Mouse (Mus musculus) cerebellum, postnatal 25 days (tissue): Measurements from ENCODE around the gene Dcun1d1.

Experiments
- DNase-seq, 2 experiments: peaks; one replicate each; pipeline ENCODE4 v3.0.0; 2021; ENCODE audit warnings: mixed read lengths in 2 of 2

Dcun1d1 gene

GRCm38 (mm10) chr3:35929831-35930230, 7.4 kb downstream of the Dcun1d1 start:
- DNase-seq = no peak

GRCm38 (mm10) chr3:35929406-35929805, 7.8 kb downstream of the Dcun1d1 start:
- DNase-seq = no peak

- no peak for DNase-seq
These were observed 11.4 kb downstream of the Dcun1d1 start for GRCm38 (mm10) chr3:35925852-35926251.

- no peak for DNase-seq
These were observed 13.2 kb downstream of the Dcun1d1 start for GRCm38 (mm10) chr3:35924007-35924406.

GRCm38 (mm10) chr3:35923495-35923894, 13.8 kb downstream of the Dcun1d1 start:
- peak; percentile 31 to 38 for DNase-seq

GRCm38 (mm10) chr3:35922522-35922921, 14.7 kb downstream of the Dcun1d1 start:
- no peak for DNase-seq

- DNase-seq = no peak
These were observed 19.0 kb downstream of the Dcun1d1 start for GRCm38 (mm10) chr3:35918229-35918628.

GRCm38 (mm10) chr3:35908982-35909680, 28.1 kb downstream of the Dcun1d1 start:
- no peak for DNase-seq

GRCm38 (mm10) chr3:35900555-35901204, 36.6 kb downstream of the Dcun1d1 start:
- DNase-seq = no peak

GRCm38 (mm10) chr3:35899109-35899508, 38.1 kb downstream of the Dcun1d1 start:
- no peak for DNase-seq

GRCm38 (mm10) chr3:35897900-35898299, 39.3 kb downstream of the Dcun1d1 start:
- DNase-seq = no peak

- DNase-seq = no peak
These were observed 44.1 kb downstream of the Dcun1d1 start for GRCm38 (mm10) chr3:35893156-35893555.

GRCm38 (mm10) chr3:35891123-35891522, 46.1 kb downstream of the Dcun1d1 start:
- DNase-seq = no peak

GRCm38 (mm10) chr3:35889531-35889930, 47.7 kb downstream of the Dcun1d1 start:
- DNase-seq = no peak

- no peak for DNase-seq
These were observed 54.0 kb downstream of the Dcun1d1 start for GRCm38 (mm10) chr3:35883267-35883666.

GRCm38 (mm10) chr3:35849326-35849725, 87.9 kb downstream of the Dcun1d1 start:
- DNase-seq = no peak
